Mouse (Mus musculus) cerebellum, adult 2 months (tissue): ENCODE results near the gene Vmn2r9. TPM values are rescaled to one million over a fixed set of nuclear protein-coding genes. Genes with fewer than 3 reads are reported as not detected.
"Not testable (repeated sequence)": the region's sequence is repeated elsewhere in the genome, so short reads cannot be mapped to it uniquely, and the experiment has no call there.

Experiments
- DNase-seq, 2 experiments: peaks; one replicate each; pipeline ENCODE4 v3.0.0; 2021
- H3K27ac ChIP-seq: fragments of 200-500 bp; 2 replicates; pipeline ENCODE4 v1.5.1; 2012; ENCODE audit warnings: low read length, control low read depth, inconsistent platforms; ENCODE audit not compliant: insufficient read depth
- H3K27me3 ChIP-seq: fragments of 200-500 bp; 2 replicates; pipeline ENCODE4 v1.6.1; 2012; ENCODE audit warnings: inconsistent platforms, mild to moderate bottlenecking, low read length, moderate library complexity; ENCODE audit not compliant: control insufficient read depth, insufficient read depth
- H3K4me1 ChIP-seq: fragments of 200-500 bp; 2 replicates; pipeline ENCODE4 v1.6.1; 2011; ENCODE audit warnings: low read length; ENCODE audit not compliant: control insufficient read depth, insufficient read depth
- H3K4me3 ChIP-seq: fragments of 200-500 bp; replicated peaks from 2 replicates; pipeline ENCODE3; 2011; ENCODE audit warnings: mild to moderate bottlenecking, low read depth, low read length, control low read depth; ENCODE audit not compliant: insufficient read depth
- CTCF ChIP-seq: fragments of 200-500 bp; IDR thresholded peaks from 2 replicates; pipeline ENCODE4 v1.5.1; 2011; ENCODE audit warnings: low read depth, mild to moderate bottlenecking, control low read depth, low read length, moderate library complexity, borderline replicate concordance; ENCODE audit not compliant: insufficient read depth
- POLR2A ChIP-seq: fragments of 200-500 bp; IDR thresholded peaks from 2 replicates; pipeline ENCODE4 v1.6.1; 2011; ENCODE audit warnings: low read length, control low read depth, borderline replicate concordance; ENCODE audit not compliant: insufficient read depth
- WGBS: fragments of 180-500 bp; shearing (Covaris S2); methylation state at CpG from one replicate; pipeline ENCODE4 v1.1.7; 2018; 5-methylcytosine and 5-hydroxymethylcytosine counted together
- polyA plus RNA-seq: library from polyadenylated mRNA; depleted of rRNA; stranded (reverse); fragments of >200 nt; gene quantifications from 2 replicates; pipeline ENCODE4 v1.2.3, GENCODE M21; 2012; rRNA removed

Gene Vmn2r9
- polyA plus RNA-seq = not detected in 2 replicates

DNA sequence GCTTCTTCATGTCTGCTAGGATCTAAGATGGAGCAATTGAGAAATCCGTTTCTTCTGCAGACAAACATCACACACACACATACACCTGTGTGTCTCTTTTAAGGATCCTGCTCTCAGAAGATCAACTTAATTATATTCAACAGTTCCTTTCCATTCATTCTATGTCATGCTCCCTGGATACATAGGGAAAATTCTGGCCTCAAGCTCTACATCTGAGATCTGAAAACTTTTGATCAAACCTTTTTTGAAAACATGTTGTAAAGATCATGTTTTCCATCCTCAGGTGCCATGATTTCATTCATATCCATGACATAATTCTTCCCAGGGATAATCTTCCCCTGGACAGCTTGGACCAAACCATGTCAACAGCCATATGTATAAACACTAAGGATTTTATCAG, at the start of gene Vmn2r9:
Vmn2r9 (minus strand) TSS at position 101 of the 400 bp plus-strand sequence.
- H3K27me3 ChIP-seq, DNase-seq, H3K4me1 ChIP-seq, H3K4me3 ChIP-seq, H3K27ac ChIP-seq: not testable (repeated sequence)
- WGBS = 73% methylated on average over 1 of the region's 1 CpGs

DNA sequence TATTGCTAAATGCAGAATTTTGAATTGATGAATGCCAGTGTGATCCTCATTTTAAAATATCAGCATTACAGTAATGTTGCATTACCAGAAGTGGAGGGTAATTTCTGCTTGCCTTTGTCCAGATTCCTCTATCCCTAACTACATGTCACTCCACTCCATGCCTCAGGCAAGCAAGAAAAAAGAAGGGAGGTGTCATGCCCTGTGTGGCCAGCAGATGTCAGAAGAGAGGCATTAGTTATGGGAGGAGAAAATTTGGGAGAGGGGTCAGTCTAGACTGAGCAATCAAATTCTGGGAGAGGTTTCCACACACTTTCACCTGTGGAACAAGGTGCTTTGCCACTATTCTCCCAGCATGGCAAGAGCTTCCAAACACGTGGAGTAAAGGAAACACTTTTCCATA, 14.3 kb upstream of the Vmn2r9 start:
- peak; percentile 20; the same call in 1 of the 2 replicates for TF ChIP-seq CTCF
- not testable (repeated sequence) for H3K4me3 ChIP-seq, H3K27ac ChIP-seq, H3K4me1 ChIP-seq, DNase-seq, H3K27me3 ChIP-seq
- WGBS = 15% methylated on average over 1 of the region's 1 CpGs

DNA sequence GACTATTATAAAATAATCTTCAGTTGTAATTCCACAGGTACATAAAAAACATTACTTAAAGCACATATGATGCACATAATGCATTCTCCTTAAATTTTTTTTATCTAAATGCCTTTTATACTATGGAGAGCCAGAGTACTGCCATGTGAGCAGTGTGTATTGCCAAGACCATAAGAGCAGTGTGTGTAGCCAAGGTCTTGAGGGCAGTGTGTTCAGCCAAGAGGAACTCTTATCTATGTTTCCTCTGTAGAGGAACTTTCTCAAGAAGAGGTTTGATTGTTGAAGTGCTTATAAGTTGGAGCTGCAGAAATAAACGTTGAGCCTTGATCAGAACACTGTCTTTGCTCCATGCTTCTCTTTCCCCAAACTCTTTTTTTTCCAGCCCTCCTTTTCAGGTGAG, 2.9 kb downstream of the Vmn2r9 start:
- Histone ChIP-seq H3K27ac (no peak overlapping the region), H3K4me1 (no peaks in the 10 kb centered on the region), H3K4me3 (no peak overlapping the region), H3K27me3 (no peaks in the 10 kb centered on the region)
- DNase-seq = no peak
- TF ChIP-seq POLR2A = no peak
- TF ChIP-seq CTCF = no peak
- 44% methylated on average over 1 of the region's 1 CpGs for WGBS

DNA sequence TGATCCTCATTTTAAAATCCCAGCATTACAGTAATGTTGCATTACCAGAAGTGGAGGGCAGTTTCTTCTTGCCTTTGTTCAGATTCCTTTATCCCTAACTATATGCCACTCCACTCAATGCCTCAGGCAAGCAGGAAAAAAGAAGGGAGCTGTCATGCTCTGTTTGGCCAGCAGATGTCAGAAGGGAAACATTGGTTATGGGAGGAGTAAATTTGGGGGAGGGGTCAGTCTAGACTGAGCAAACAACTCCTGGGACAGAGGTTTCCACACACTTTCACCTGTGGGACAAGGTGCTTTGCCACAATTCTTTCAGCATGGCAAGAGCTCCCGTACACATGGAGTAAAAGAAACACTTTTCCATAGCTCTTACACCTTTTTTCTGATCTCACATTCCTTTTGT, 16.2 kb downstream of the Vmn2r9 start:
- H3K27ac ChIP-seq = no peak overlapping the region
- H3K4me1 ChIP-seq = no peaks in the 10 kb centered on the region
- no peak overlapping the region for H3K4me3 ChIP-seq
- TF ChIP-seq CTCF (no peak), POLR2A (no peak)
- no peaks in the 10 kb centered on the region; the same call in 1 of the 2 replicates for H3K27me3 ChIP-seq
- DNase-seq = no peak
- WGBS = 71% methylated on average over 1 of the region's 1 CpGs

DNA sequence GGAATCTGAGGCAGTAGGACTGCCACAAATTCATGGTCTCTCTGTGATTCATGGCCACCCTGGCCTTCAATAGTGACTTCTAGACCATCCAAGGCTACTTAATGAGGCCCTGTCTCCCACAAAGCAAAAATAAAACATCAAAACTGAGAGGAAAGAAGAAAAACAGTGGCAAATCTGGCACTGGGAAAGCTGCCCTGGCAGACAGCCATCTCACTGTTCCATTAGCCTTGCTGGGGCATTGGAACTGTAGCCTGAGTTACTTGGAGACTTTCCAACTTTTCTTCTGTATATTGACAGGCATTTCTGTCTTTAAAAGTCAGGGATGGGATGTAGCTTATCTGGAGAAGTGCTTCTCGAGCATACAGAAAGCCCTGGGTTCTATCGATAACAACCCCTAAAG, 29.1 kb downstream of the Vmn2r9 start:
- no peaks in the 10 kb centered on the region for H3K27me3 ChIP-seq
- no peaks in the 10 kb centered on the region for H3K4me1 ChIP-seq
- no peak overlapping the region for H3K27ac ChIP-seq
- no peak overlapping the region for H3K4me3 ChIP-seq
- DNase-seq = no peak
- TF ChIP-seq CTCF (no peak), POLR2A (no peak)
- 37% methylated on average over 2 of the region's 2 CpGs for WGBS

DNA sequence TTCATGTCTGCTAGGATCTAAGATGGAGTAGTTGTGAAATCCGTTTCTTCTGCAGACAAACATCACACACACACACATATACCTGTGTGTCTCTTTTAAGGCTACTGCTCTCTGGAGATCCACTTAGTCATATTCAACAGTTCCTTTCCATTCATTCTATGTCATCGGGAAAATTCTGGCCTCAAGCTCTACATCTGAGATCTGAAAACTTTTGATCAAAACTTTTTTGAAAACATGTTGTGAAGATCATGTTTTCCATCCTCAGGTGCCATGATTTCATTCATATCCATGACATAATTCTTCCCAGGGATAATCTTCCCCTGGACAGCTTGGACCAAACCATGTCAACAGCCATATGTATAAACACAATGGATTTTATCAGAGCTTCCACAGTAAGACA, 43.7 kb downstream of the Vmn2r9 start, which contains the start of gene Vmn2r8:
Vmn2r8 (minus strand) TSS at position 101 of the 400 bp plus-strand sequence.
- H3K4me1 ChIP-seq, H3K27me3 ChIP-seq, DNase-seq, H3K4me3 ChIP-seq, H3K27ac ChIP-seq: not testable (repeated sequence)
- 75% methylated on average over 2 of the region's 2 CpGs for WGBS

DNA sequence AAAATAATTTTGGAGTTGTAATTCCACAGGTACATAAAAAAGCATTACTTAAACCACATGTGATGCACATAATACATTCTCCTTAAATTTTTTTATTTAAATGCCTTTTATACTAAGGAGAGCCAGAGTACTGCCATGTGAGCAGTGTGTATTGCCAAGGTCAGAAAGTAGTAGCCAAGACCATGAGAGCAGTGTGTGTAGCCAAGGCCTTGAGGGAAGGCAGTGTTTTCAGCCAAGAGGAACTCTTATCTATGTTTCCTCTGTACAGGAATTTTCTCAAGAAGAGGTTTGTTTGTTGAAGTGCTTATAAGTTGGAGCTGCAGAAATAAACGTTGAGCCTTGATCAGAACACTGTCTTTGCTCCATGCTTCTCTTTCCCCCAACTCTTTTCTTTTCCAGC, 48.8 kb downstream of the Vmn2r9 start:
- DNase-seq = no peak
- no peaks in the 10 kb centered on the region for H3K4me1 ChIP-seq
- H3K27me3 ChIP-seq = no peaks in the 10 kb centered on the region
- no peak overlapping the region for H3K27ac ChIP-seq
- WGBS = 43% methylated on average over 1 of the region's 1 CpGs
- no peak overlapping the region for H3K4me3 ChIP-seq
- TF ChIP-seq POLR2A (no peak), CTCF (no peak)

DNA sequence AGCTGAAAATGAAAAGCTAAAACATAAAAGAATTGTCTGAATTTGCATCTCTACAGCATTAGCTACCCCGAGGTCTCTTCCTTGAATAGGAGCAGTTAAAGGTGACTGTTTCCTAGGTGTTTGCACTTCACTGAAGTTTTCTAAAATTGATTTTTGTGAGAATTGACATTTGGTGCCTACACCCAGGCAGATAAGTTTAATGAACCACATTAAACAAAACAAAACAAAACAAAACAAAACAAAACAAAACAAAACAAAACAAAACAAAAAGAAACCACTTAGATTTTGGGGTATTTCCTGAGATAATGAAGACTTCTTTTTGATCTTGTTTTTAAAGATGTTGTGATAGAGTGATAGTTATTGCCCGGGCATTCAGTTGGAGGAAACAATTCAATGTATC, 57.1 kb downstream of the Vmn2r9 start, which contains the start of gene Tmed11:
Tmed11 (minus strand) TSS at position 101 of the 400 bp plus-strand sequence.
- H3K4me3 ChIP-seq, H3K4me1 ChIP-seq, H3K27me3 ChIP-seq, DNase-seq, H3K27ac ChIP-seq: not testable (repeated sequence)
- 69% methylated on average over 2 of the region's 2 CpGs for WGBS

DNA sequence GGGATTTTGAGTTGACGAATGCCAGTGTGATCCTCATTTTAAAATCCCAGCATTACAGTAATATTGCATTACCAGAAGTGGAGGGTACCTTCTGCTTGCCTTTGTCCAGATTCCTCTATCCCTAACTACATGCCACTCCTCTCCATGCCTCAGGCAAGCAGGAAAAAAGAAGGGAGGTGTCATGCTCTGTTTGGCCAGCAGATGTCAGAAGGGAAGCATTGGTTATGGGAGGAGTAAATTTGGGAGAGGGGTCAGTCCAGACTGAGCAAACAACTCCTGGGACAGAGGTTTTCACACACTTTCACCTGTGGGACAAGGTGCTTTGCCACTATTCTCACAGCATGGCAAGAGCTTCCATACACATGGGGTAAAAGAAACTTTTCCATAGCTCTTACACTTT, 62.0 kb downstream of the Vmn2r9 start:
- H3K27ac ChIP-seq, H3K27me3 ChIP-seq, H3K4me3 ChIP-seq, H3K4me1 ChIP-seq, DNase-seq: not testable (repeated sequence)
- 42% methylated on average over 1 of the region's 1 CpGs for WGBS

Other genes with a start within 250 kb of the Vmn2r9 start
- gene Gak, start 222.8 kb downstream of the Vmn2r9 start, polyA plus RNA-seq = 89.9 and 91.6 TPM in 2 replicates
- gene Tmem175, start 222.8 kb downstream of the Vmn2r9 start, polyA plus RNA-seq = 50.8 and 52.4 TPM in 2 replicates
- gene Idua, start 192.3 kb downstream of the Vmn2r9 start, polyA plus RNA-seq = 29.0 and 37.8 TPM in 2 replicates
- gene Dgkq, start 182.9 kb downstream of the Vmn2r9 start, polyA plus RNA-seq = 89.1 and 91.8 TPM in 2 replicates
- 1.7 and 1.9 TPM in 2 replicates for gene Slc26a1, start 177.0 kb downstream of the Vmn2r9 start, polyA plus RNA-seq
- gene Fgfrl1, start 160.2 kb downstream of the Vmn2r9 start, polyA plus RNA-seq = 30.6 and 35.8 TPM in 2 replicates
- not detected in 2 replicates for gene Rnf212, start 77.6 kb downstream of the Vmn2r9 start, polyA plus RNA-seq
- gene Tmed11, start 57.2 kb downstream of the Vmn2r9 start, polyA plus RNA-seq = not detected in 2 replicates
- gene Vmn2r8, start 43.8 kb downstream of the Vmn2r9 start, polyA plus RNA-seq = not detected in 2 replicates
- gene Vmn2r10, start 153.9 kb upstream of the Vmn2r9 start, polyA plus RNA-seq = not detected in 2 replicates
- not detected in 2 replicates for gene Vmn2r11, start 207.0 kb upstream of the Vmn2r9 start, polyA plus RNA-seq
- not detected in 2 replicates for gene Vmn2r12, start 245.3 kb upstream of the Vmn2r9 start, polyA plus RNA-seq